Mouse (Mus musculus): ENCODE results near the gene Blm. TPM values are rescaled to one million over a fixed set of nuclear protein-coding genes. Genes with fewer than 3 reads are reported as not detected.

Gene Blm
- polyA plus RNA-seq (2016; fragmentation: Nextera tagmentation; extraction: Ambion mirVana): 24.8 and 27.0 TPM in 2 replicates

DNA sequence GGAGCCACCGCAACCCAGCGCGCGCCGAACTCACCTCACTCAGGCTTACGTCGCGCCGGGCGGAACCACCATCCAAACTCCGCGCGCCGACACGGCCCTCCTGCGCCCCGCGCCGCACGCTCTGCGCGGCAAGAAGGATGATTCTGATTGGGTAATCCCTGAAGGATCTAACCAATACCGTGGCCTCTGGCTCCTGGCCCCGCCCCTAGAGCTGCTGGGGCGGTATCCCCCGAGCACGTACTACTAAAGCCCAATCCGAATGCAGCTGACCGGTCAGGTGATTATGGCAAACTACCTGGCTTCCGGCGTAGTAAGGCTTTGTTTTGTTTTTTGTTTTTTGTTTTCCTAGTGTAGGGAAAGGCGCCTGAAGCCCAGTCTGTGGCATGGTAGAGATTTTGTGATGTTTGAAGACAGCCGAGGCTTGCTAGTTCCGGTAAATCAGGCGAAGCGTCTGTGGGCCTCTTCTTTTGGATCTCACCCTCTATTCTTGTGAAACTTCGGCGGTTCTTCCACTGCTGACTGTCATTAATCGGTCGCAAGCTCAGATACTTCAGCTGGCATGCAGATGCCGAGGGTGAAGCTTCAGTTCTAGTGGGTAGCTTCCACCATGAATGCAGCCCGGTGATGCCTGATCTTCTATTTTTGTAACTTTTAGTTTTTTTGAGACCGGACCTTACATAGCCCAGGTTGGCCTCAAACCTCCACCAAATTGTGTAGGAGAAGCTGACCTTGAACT is at the start of gene Blm:
Blm (minus strand) TSS at position 111 of the 736 bp plus-strand sequence.
- Histone ChIP-seq H3K4me3 (peak within 1 kb of the TSS; percentile 73), H3K9ac (peak within 1 kb of the TSS; percentile 72), H3K36me3 (no peaks in the 10 kb centered on the region), H3K4me1 (peaks cover 13% of the 10 kb centered on the region), H3K4me2 (replicated peaks) (peak within 1 kb of the TSS; percentile 96), H3K27ac (peak within 1 kb of the TSS; percentile 71), H3K27me3 (replicated peaks) (no peaks in the 10 kb centered on the region), H3K9me3 (no peaks in the 10 kb centered on the region)
- peak; percentile 100 for ATAC-seq (ENCODE audit: low FRiP score, low read depth)
- WGBS: 1% methylated on average over 43 of the region's 43 CpGs

GRCm38 (mm10) chr7:80583981-80584380 is 49.1 kb upstream of the Blm start:
- H3K9ac ChIP-seq: no peak overlapping the region
- no peak for ATAC-seq (ENCODE audit: low FRiP score, low read depth)
- H3K27me3 ChIP-seq (replicated peaks): no peaks in the 10 kb centered on the region
- H3K4me1 ChIP-seq: peaks cover 10% of the 10 kb centered on the region
- peaks cover 1% of the 10 kb centered on the region for H3K36me3 ChIP-seq
- no peak overlapping the region for H3K4me2 ChIP-seq (replicated peaks)
- WGBS: 51% methylated on average over 6 of the region's 6 CpGs
- H3K4me3 ChIP-seq: no peak overlapping the region
- no peak overlapping the region for H3K27ac ChIP-seq
- no peaks in the 10 kb centered on the region for H3K9me3 ChIP-seq

- H3K4me1 ChIP-seq: peaks cover 10% of the 10 kb centered on the region
- no peak overlapping the region for H3K9ac ChIP-seq
- WGBS: 55% methylated on average over 20 of the region's 20 CpGs
- peak overlapping the region; percentile 20; the same call in 1 of the 2 replicates for H3K4me2 ChIP-seq (replicated peaks)
- ATAC-seq (ENCODE audit: low FRiP score, low read depth): no peak
- no peaks in the 10 kb centered on the region for H3K36me3 ChIP-seq
- no peaks in the 10 kb centered on the region for H3K9me3 ChIP-seq
- no peaks in the 10 kb centered on the region for H3K27me3 ChIP-seq (replicated peaks)
- no peak overlapping the region for H3K4me3 ChIP-seq
- H3K27ac ChIP-seq: no peak overlapping the region
Measured at GRCm38 (mm10) chr7:80582821-80583451, 48.0 kb upstream of the Blm start.

DNA sequence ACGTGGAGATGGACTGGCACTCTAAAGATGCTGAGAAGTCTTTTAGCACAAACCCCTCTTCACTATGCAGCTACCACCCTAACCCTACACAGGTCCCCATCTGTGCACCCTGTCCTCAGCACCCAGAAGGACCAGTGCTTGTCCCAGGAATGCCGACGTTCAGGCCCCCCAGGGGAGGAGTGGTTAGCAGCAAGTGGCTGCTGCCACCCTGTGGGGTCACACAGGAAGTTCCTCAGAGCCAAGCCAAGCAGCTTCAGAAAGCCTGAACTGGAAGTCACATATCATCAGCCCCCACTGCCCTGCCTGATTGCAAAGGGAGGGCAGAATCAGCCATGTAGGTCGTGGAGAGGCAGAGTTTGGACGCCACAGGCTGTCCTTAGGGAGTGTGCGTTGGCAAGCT is 45.4 kb upstream of the Blm start:
- Histone ChIP-seq H3K9ac (no peak overlapping the region), H3K4me1 (no peaks in the 10 kb centered on the region), H3K27ac (no peak overlapping the region), H3K36me3 (no peaks in the 10 kb centered on the region), H3K4me2 (replicated peaks) (no peak overlapping the region), H3K4me3 (no peak overlapping the region), H3K9me3 (no peaks in the 10 kb centered on the region), H3K27me3 (replicated peaks) (no peaks in the 10 kb centered on the region)
- WGBS: 37% methylated on average over 6 of the region's 6 CpGs
- ATAC-seq (ENCODE audit: low FRiP score, low read depth): no peak

DNA sequence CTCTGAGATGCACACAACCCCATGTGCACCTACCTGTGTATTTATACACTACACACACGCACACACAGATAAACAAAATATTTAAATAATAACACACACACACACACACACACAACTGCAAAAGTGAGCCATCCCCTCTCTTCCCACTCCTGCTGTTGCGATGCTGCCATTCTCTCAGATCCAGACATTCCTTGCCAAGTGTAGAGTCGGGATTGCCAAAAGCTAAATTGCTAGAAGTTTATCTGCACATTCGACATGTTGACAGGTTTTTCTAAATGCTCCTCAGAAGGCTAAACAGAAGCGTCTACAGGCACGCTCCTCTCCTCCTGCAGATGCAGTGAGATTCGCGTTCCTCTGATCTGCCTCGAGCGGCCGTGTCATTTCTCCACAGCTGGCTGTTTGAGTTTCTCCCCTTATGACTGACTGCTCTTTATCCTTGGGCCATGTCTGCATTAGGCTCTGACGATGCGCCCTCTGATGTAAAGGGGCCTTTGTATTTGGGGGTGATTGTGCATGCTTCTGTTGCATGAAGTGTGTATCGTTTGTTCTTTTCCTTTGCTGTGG is 42.6 kb upstream of the Blm start:
- H3K4me2 ChIP-seq (replicated peaks): no peak overlapping the region
- 78% methylated on average over 14 of the region's 14 CpGs for WGBS
- no peak for ATAC-seq (ENCODE audit: low FRiP score, low read depth)

GRCm38 (mm10) chr7:80576626-80577025 is 41.7 kb upstream of the Blm start:
- ATAC-seq (ENCODE audit: low FRiP score, low read depth): no peak
- whole genome bisulfite sequencing: 77% methylated on average over 3 of the region's 3 CpGs

More for the DNA sequence above, 42.6 kb upstream of the Blm start:
- Histone ChIP-seq H3K27me3 (replicated peaks) (no peaks in the 10 kb centered on the region), H3K36me3 (no peaks in the 10 kb centered on the region), H3K9ac (no peak overlapping the region), H3K4me1 (no peaks in the 10 kb centered on the region), H3K9me3 (no peaks in the 10 kb centered on the region), H3K27ac (no peak overlapping the region), H3K4me3 (no peak overlapping the region)

GRCm38 (mm10) chr7:80575750-80576149 is 40.8 kb upstream of the Blm start:
- WGBS: 79% methylated on average over 9 of the region's 9 CpGs
- ATAC-seq (ENCODE audit: low FRiP score, low read depth): no peak
- Histone ChIP-seq H3K4me2 (replicated peaks) (no peak overlapping the region), H3K27ac (no peak overlapping the region), H3K9me3 (no peaks in the 10 kb centered on the region), H3K27me3 (replicated peaks) (no peaks in the 10 kb centered on the region), H3K36me3 (no peaks in the 10 kb centered on the region), H3K4me3 (no peak overlapping the region), H3K4me1 (no peaks in the 10 kb centered on the region), H3K9ac (no peak overlapping the region)

More at GRCm38 (mm10) chr7:80576626-80577025, 41.7 kb upstream of the Blm start:
- no peaks in the 10 kb centered on the region for H3K27me3 ChIP-seq (replicated peaks)
- no peak overlapping the region for H3K27ac ChIP-seq
- no peak overlapping the region for H3K4me3 ChIP-seq
- H3K4me2 ChIP-seq (replicated peaks): no peak overlapping the region
- H3K9ac ChIP-seq: no peak overlapping the region
- H3K9me3 ChIP-seq: no peaks in the 10 kb centered on the region
- no peaks in the 10 kb centered on the region for H3K36me3 ChIP-seq
- H3K4me1 ChIP-seq: no peaks in the 10 kb centered on the region

- Histone ChIP-seq H3K36me3 (no peaks in the 10 kb centered on the region), H3K27me3 (replicated peaks) (no peaks in the 10 kb centered on the region), H3K4me2 (replicated peaks) (no peak overlapping the region), H3K4me1 (no peaks in the 10 kb centered on the region), H3K9ac (no peak overlapping the region), H3K9me3 (no peaks in the 10 kb centered on the region), H3K4me3 (no peak overlapping the region), H3K27ac (no peak overlapping the region)
- ATAC-seq (ENCODE audit: low FRiP score, low read depth): no peak
- 70% methylated on average over 3 of the region's 3 CpGs for WGBS
Measured at GRCm38 (mm10) chr7:80573076-80573475, 38.2 kb upstream of the Blm start.

DNA sequence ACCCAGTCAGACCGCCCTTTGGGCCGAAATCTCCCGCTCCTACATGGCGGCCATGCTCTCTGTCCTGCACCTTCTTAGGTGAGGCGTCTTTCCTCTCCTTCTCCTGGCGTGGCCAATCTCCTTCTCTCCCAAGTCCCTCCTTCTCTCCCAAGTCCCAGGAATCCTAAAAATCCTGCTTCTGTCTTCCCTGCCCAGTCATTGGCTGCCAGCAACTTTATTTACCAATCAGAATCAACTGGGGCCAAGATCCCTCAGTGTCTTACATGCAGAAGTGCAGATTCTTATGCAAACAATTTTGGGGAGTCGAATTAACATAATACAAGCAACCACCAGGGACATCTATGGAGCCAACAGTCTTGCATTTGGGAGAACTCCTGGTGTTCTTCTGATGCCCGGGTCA is 33.1 kb upstream of the Blm start:
- Histone ChIP-seq H3K4me2 (replicated peaks) (no peak overlapping the region), H3K4me1 (no peaks in the 10 kb centered on the region), H3K36me3 (no peaks in the 10 kb centered on the region), H3K9ac (no peak overlapping the region), H3K9me3 (no peaks in the 10 kb centered on the region), H3K27me3 (replicated peaks) (no peaks in the 10 kb centered on the region), H3K4me3 (no peak overlapping the region), H3K27ac (no peak overlapping the region)
- no peak for ATAC-seq (ENCODE audit: low FRiP score, low read depth)
- WGBS: 79% methylated on average over 8 of the region's 8 CpGs

DNA sequence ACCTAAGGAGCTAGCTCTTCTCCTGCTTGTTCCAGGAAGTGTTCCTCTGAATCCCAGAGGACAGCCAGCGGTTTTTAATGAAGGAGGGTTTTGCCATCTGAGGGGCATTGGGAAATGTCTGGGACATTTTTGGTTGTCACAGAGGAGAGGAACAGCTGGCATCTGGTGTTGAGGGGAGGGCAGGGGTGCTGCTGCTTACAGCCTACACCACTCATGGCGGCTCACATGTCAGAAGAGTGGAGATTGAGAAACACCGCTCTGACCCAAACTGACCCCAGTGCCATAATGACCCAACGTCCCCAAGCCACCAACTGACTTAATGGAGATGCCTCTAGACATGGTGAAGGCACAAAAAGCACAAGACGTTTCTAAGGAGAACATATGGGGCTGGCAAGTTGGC is 27.0 kb upstream of the Blm start:
- H3K9me3 ChIP-seq: no peaks in the 10 kb centered on the region
- no peaks in the 10 kb centered on the region for H3K36me3 ChIP-seq
- no peak for ATAC-seq (ENCODE audit: low FRiP score, low read depth)
- no peak overlapping the region for H3K9ac ChIP-seq
- no peaks in the 10 kb centered on the region for H3K4me1 ChIP-seq
- 75% methylated on average over 5 of the region's 5 CpGs for WGBS
- no peak overlapping the region for H3K4me2 ChIP-seq (replicated peaks)
- H3K27me3 ChIP-seq (replicated peaks): no peaks in the 10 kb centered on the region
- H3K4me3 ChIP-seq: no peak overlapping the region
- H3K27ac ChIP-seq: no peak overlapping the region

DNA sequence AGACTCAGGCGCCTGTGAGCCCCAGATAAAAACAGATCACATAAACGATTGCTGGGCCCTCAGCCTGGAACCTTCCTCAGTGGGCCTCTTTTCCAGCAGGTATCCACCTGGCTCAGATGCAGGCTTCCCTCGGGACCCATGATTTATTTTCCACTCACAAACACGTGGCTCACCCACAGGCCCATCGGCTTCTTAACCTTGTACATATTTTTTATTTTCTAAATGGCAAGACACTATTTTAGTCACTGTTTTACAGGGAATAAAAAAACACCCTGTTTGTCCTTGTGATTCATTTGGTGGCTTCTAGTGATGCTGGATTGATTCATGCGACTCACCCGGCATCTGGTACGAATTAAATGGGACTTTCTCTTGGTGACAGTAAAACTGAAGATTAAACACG is 26.4 kb upstream of the Blm start:
- H3K27ac ChIP-seq: no peak overlapping the region
- H3K9me3 ChIP-seq: no peaks in the 10 kb centered on the region
- H3K4me1 ChIP-seq: no peaks in the 10 kb centered on the region
- whole genome bisulfite sequencing: 83% methylated on average over 9 of the region's 9 CpGs
- no peak overlapping the region for H3K9ac ChIP-seq
- no peak overlapping the region for H3K4me3 ChIP-seq
- H3K27me3 ChIP-seq (replicated peaks): no peaks in the 10 kb centered on the region
- H3K36me3 ChIP-seq: no peaks in the 10 kb centered on the region
- ATAC-seq (ENCODE audit: low FRiP score, low read depth): no peak
- H3K4me2 ChIP-seq (replicated peaks): no peak overlapping the region

- no peak overlapping the region for H3K4me3 ChIP-seq
- no peaks in the 10 kb centered on the region for H3K27me3 ChIP-seq (replicated peaks)
- H3K9me3 ChIP-seq: no peaks in the 10 kb centered on the region
- H3K4me1 ChIP-seq: no peaks in the 10 kb centered on the region
- no peak overlapping the region for H3K9ac ChIP-seq
- no peak overlapping the region for H3K27ac ChIP-seq
- no peaks in the 10 kb centered on the region for H3K36me3 ChIP-seq
- no peak for ATAC-seq (ENCODE audit: low FRiP score, low read depth)
- whole genome bisulfite sequencing: 64% methylated on average over 5 of the region's 5 CpGs
- no peak overlapping the region for H3K4me2 ChIP-seq (replicated peaks)
Measured at GRCm38 (mm10) chr7:80558572-80558971, 23.7 kb upstream of the Blm start.

Measured in neural tube, embryonic 12.5 days (tissue).